Mouse (Mus musculus): ENCODE data around the gene Szrd1. TPM values are rescaled to one million over a fixed set of nuclear protein-coding genes. Genes with fewer than 3 reads are reported as not detected.

Szrd1 gene
- polyA plus RNA-seq (2012): 10.7 and 11.2 TPM in 2 replicates

DNA sequence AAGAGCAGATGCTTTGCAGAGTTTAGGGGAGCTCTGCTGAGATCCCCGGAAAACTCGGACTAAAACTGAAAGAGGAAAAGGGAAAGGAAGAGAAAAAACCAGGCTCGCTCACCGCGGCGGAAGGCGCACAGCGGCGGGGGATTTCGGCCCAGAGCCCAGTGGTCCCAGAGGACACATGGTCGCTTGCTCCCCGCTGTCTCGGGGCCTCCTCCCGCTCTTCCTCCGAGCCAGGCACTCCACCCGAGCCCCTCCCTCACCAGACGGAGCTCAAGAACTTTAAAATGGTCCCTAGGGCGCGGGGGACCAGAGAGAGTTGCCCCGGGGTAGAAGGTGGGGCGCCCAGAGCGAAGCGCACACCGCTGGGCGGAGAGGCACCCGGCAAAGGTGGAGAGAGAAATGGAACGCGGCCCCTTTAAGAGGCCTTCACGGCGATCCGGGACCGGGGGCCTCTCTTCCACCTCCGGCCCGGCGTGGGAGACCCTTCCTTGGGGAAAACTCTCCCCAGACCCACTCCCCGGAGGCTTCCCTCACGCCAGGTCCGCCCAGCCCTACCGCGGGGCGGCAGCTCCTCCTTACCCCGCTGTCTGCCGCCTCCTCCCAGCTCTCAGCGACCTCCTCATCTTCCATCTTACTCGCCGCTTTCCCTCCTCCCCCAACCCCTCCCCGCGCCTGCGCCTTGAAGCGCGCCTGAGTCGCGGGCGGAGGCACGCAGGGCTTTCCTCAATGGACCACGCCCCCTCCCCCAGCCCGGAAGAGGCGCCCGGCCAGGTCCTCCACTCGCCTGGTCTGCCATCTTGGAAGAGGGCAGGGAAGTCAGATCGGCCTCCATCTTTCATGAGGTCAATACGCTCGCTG is at the start of gene Szrd1:
Szrd1 (minus strand) TSS at position 660 of the 855 bp plus-strand sequence.
- Histone ChIP-seq H3K9me3 (ENCODE audit: control insufficient read depth, low read length) (no peaks in the 10 kb centered on the region), H3K4me1 (ENCODE audit: control insufficient read depth) (peaks cover 52% of the 10 kb centered on the region), H3K36me3 (ENCODE audit: control insufficient read depth) (peaks cover 25% of the 10 kb centered on the region), H3K27me3 (ENCODE audit: control insufficient read depth) (peaks cover 4% of the 10 kb centered on the region), H3K4me3 (replicated peaks) (peak within 1 kb of the TSS; percentile 86)
- TF ChIP-seq TAL1 (IDR thresholded peaks at IDR 0.05; ENCODE audit: low read length): no peak
- no peak for TF ChIP-seq GATA1 (IDR thresholded peaks at IDR 0.05; ENCODE audit: low read length)

DNA sequence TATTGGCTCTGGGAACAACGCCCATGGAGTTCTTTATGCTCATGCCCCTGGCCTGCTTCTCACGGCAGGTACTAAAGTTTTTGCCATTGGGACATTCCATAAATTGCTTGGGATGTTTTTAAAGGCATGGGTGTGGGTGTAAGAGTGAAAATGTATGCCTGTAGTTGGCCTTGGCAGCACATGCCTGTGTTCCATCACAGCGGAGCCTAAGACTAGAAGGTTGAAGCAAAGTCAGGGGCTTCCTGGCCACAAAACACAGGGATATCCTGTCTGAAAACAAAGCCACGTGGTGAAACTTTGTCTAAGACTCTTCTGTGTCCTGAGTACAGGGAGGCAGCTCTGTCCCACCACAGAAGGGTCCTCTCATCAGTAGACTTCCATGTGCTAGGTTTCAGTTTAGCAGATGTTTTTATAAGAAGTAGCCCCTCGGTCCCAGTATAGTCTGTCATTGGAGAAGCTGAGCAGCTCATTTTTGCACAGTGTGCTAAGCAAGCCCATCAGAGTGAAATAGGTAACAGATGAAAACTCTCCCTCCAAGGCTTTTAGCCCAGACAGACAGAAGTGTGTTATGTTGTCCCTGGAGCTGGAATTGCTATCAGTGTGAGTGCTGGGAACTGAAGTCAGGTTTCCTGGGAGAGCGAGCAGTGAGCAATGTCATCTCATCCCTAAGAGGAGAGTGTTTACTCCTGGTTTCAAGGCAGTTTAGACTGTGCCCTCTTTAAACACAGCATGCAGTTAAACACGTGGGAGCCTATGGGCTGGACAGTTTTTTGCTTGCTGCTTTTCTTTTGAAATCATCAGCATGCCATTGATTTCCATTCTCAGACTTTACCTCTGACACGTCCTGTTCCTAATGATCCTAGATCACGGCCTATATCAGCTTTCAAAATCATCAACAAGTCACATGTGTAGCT is 47.6 kb upstream of the Szrd1 start:
- H3K4me3 ChIP-seq (replicated peaks): no peak overlapping the region
- H3K27me3 ChIP-seq (ENCODE audit: control insufficient read depth): no peaks in the 10 kb centered on the region
- H3K4me1 ChIP-seq (ENCODE audit: control insufficient read depth): peaks cover 4% of the 10 kb centered on the region
- TF ChIP-seq GATA1 (IDR thresholded peaks at IDR 0.05; ENCODE audit: low read length) (no peak), TAL1 (IDR thresholded peaks at IDR 0.05; ENCODE audit: low read length) (no peak)
- H3K36me3 ChIP-seq (ENCODE audit: control insufficient read depth): peaks cover 94% of the 10 kb centered on the region
- no peaks in the 10 kb centered on the region for H3K9me3 ChIP-seq (ENCODE audit: control insufficient read depth, low read length)

DNA sequence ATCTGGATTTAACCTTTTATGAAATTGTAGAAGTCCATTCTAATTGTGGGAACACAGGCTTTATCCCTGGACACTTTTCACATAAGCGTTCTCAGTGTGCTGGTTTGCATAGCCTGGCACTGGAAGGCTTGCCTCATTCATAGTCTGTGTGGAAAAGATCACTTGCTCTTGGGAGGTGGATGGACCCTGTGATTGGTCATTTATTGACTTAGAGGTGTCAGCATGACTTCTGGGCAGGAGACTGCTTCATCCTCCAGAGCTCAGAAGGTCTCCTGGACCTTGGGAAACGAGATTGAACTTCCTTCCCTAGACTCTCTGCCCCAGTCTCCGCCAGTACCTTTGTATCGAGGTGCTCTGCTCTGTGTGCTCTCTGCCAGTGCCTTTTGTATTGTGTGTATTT is 44.9 kb upstream of the Szrd1 start:
- TF ChIP-seq TAL1 (IDR thresholded peaks at IDR 0.05; ENCODE audit: low read length) (no peak), GATA1 (IDR thresholded peaks at IDR 0.05; ENCODE audit: low read length) (no peak)
- H3K4me1 ChIP-seq (ENCODE audit: control insufficient read depth): peaks cover 4% of the 10 kb centered on the region
- peaks cover 94% of the 10 kb centered on the region for H3K36me3 ChIP-seq (ENCODE audit: control insufficient read depth)

DNA sequence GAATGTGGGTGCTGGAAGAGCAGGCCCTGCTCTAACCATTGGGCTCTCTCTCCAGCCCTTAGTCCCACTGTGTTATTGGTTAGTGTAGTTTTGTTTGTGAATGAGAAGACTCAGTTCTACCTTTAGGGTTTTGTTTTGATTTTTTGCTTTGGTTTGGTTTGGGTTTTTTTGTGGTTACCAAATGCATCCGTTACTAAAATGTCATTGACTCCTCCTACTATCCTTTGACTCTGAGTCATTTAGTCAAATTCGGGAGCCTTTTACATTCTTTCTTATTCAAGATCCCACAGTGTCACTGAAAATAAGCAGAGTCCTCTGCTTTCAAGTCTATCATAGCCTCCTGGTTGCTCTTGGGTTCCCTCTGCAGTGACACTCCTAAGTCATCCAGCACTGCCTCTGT is 44.4 kb upstream of the Szrd1 start:
- Histone ChIP-seq H3K36me3 (ENCODE audit: control insufficient read depth) (peaks cover 97% of the 10 kb centered on the region), H3K9me3 (ENCODE audit: control insufficient read depth, low read length) (no peaks in the 10 kb centered on the region), H3K4me1 (ENCODE audit: control insufficient read depth) (peaks cover 4% of the 10 kb centered on the region), H3K27me3 (ENCODE audit: control insufficient read depth) (no peaks in the 10 kb centered on the region), H3K4me3 (replicated peaks) (no peak overlapping the region)
- no peak for TF ChIP-seq GATA1 (IDR thresholded peaks at IDR 0.05; ENCODE audit: low read length)
- TF ChIP-seq TAL1 (IDR thresholded peaks at IDR 0.05; ENCODE audit: low read length): no peak

More for the DNA sequence above, 44.9 kb upstream of the Szrd1 start:
- Histone ChIP-seq H3K4me3 (replicated peaks) (no peak overlapping the region), H3K9me3 (ENCODE audit: control insufficient read depth, low read length) (no peaks in the 10 kb centered on the region), H3K27me3 (ENCODE audit: control insufficient read depth) (no peaks in the 10 kb centered on the region)

DNA sequence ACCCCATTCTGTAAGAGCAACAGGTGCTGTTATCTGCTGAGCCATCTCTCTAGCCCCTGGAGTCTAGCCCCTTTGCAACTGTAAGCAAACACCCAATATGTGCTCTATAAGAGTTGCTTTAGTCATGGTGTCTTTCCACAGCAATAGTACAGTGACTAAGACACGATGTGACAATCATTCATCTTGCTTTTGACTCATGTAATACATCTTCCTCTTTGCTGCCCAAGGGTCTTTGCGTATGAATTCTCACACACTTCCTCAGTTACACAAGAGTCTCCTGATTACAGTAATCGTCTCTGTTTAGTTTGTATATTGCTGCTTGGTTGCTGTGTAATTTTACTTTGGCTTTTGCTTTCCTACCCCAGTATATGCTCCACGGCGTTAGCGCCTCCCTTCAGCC is 42.4 kb upstream of the Szrd1 start:
- Histone ChIP-seq H3K4me3 (replicated peaks) (no peak overlapping the region), H3K27me3 (ENCODE audit: control insufficient read depth) (no peaks in the 10 kb centered on the region), H3K4me1 (ENCODE audit: control insufficient read depth) (peaks cover 4% of the 10 kb centered on the region), H3K9me3 (ENCODE audit: control insufficient read depth, low read length) (no peaks in the 10 kb centered on the region), H3K36me3 (ENCODE audit: control insufficient read depth) (peaks cover 96% of the 10 kb centered on the region)
- TF ChIP-seq TAL1 (IDR thresholded peaks at IDR 0.05; ENCODE audit: low read length) (no peak), GATA1 (IDR thresholded peaks at IDR 0.05; ENCODE audit: low read length) (no peak)

DNA sequence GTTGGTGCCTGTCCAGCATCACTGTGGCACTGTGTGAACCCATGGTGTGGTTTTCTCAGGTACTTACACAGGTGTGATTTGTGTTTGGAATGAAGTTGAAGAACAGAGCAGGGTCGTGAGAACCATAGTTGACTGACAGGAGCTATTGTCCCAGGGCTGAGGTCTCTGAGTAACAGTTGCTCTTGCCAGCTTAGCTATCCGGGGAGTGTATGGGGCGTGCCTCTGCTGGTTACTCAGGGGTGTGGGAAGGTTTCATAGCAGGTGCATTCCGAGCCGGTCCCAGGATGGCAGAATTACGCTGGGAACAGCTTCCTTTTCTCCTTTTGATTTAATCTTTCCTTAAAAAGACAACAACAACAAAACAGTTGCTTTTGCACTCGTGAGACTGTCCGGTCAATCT is 41.3 kb upstream of the Szrd1 start:
- H3K27me3 ChIP-seq (ENCODE audit: control insufficient read depth): no peaks in the 10 kb centered on the region
- no peaks in the 10 kb centered on the region for H3K9me3 ChIP-seq (ENCODE audit: control insufficient read depth, low read length)
- peaks cover 96% of the 10 kb centered on the region for H3K36me3 ChIP-seq (ENCODE audit: control insufficient read depth)
- TF ChIP-seq GATA1 (IDR thresholded peaks at IDR 0.05; ENCODE audit: low read length) (no peak), TAL1 (IDR thresholded peaks at IDR 0.05; ENCODE audit: low read length) (no peak)
- H3K4me3 ChIP-seq (replicated peaks): no peak overlapping the region
- H3K4me1 ChIP-seq (ENCODE audit: control insufficient read depth): peaks cover under 1% of the 10 kb centered on the region

DNA sequence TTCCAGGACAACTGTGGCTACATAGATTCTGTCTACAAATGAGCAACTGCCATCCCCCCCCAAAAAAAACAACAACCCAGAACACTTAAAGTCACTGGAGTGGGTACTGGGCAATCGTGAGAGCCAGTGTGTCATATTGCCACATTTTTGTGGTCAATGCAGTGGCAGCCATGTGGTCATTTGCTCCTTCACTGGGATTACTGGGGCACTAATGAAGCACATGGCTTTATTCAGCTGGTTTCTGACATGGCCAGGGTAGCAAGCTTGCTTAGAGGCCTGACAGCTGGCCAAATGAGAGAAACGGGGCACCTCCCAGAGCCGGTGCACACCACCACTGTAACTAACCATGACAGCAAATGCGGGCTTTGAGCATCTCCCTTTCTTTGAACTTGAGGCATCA is 38.9 kb upstream of the Szrd1 start:
- Histone ChIP-seq H3K4me3 (replicated peaks) (no peak overlapping the region), H3K9me3 (ENCODE audit: control insufficient read depth, low read length) (no peaks in the 10 kb centered on the region), H3K27me3 (ENCODE audit: control insufficient read depth) (no peaks in the 10 kb centered on the region), H3K36me3 (ENCODE audit: control insufficient read depth) (peaks cover 94% of the 10 kb centered on the region), H3K4me1 (ENCODE audit: control insufficient read depth) (no peaks in the 10 kb centered on the region; the same call in 1 of the 2 replicates)
- no peak for TF ChIP-seq GATA1 (IDR thresholded peaks at IDR 0.05; ENCODE audit: low read length)
- no peak for TF ChIP-seq TAL1 (IDR thresholded peaks at IDR 0.05; ENCODE audit: low read length)

DNA sequence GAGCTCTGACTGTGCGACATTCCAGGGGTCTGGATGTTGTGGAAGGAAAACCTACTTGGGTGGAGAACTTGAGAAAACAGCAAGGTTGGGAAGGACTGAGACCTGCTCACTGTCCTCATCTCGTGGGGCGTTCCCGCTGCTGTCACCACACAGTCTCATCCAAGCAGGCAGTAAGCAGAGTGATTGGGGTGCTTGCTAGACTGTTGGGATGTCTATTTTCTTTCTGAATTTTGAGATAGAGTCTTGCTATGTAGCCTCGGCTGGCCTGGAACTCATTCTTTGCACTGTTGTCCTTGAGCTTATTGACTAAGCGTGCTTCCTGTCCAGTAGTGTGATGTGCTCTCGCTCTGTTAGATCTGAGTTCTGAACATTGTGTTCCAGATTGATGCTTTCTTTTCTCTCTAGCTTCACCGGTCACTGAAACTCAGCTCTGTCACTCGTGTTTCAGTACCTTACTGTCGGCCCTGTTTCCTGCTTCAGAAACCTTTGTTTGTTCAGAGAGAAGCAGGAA is 36.8 kb upstream of the Szrd1 start:
- TF ChIP-seq GATA1 (IDR thresholded peaks at IDR 0.05; ENCODE audit: low read length): no peak
- TF ChIP-seq TAL1 (IDR thresholded peaks at IDR 0.05; ENCODE audit: low read length): no peak
- Histone ChIP-seq H3K9me3 (ENCODE audit: control insufficient read depth, low read length) (no peaks in the 10 kb centered on the region), H3K27me3 (ENCODE audit: control insufficient read depth) (no peaks in the 10 kb centered on the region), H3K36me3 (ENCODE audit: control insufficient read depth) (peaks cover 91% of the 10 kb centered on the region), H3K4me3 (replicated peaks) (no peak overlapping the region), H3K4me1 (ENCODE audit: control insufficient read depth) (no peaks in the 10 kb centered on the region)

DNA sequence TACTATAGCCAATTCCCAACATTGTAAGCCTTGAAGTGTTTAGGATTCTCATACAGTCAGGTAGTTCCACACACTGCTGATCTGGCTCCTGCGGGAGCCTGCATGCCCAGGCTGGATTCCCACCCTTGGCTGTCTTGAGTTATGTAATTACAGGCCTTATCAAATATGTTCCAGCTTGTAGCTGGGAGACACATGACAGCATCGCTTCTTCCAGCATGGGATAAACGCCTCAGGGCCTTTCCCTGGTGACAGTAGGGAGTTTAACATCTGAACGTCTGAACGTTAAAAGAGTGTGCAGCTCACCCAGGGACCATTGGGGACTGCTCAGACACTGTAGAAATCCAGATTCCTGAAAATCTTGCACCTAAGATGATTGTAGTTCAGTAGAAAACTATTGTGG is 36.2 kb upstream of the Szrd1 start:
- peaks cover 91% of the 10 kb centered on the region for H3K36me3 ChIP-seq (ENCODE audit: control insufficient read depth)
- H3K4me3 ChIP-seq (replicated peaks): no peak overlapping the region
- TF ChIP-seq GATA1 (IDR thresholded peaks at IDR 0.05; ENCODE audit: low read length): no peak
- no peak for TF ChIP-seq TAL1 (IDR thresholded peaks at IDR 0.05; ENCODE audit: low read length)
- no peaks in the 10 kb centered on the region for H3K4me1 ChIP-seq (ENCODE audit: control insufficient read depth)
- no peaks in the 10 kb centered on the region for H3K9me3 ChIP-seq (ENCODE audit: control insufficient read depth, low read length)
- H3K27me3 ChIP-seq (ENCODE audit: control insufficient read depth): no peaks in the 10 kb centered on the region
